Mouse (Mus musculus) thymus, postnatal 0 days (tissue): ENCODE measurements around the gene Nipsnap3b. TPM values are rescaled to one million over a fixed set of nuclear protein-coding genes. Genes with fewer than 3 reads are reported as not detected.
A peak's percentile ranks its signal among the peaks of the same experiment; 100 is the strongest.

ENCODE experiments used
- DNase-seq: peaks from one replicate; pipeline ENCODE4 v3.0.0-alpha.2; 2015; ENCODE audit warnings: low spot score
- polyA plus RNA-seq: library from polyadenylated mRNA; unstranded; fragments of >200 nt; fragmentation: Nextera tagmentation; extraction: Ambion mirVana; gene quantifications from 2 replicates; pipeline ENCODE4 v1.2.1, GENCODE M21; 2015

Gene Nipsnap3b
- polyA plus RNA-seq, result 70.1 and 71.6 TPM in 2 replicates

DNA sequence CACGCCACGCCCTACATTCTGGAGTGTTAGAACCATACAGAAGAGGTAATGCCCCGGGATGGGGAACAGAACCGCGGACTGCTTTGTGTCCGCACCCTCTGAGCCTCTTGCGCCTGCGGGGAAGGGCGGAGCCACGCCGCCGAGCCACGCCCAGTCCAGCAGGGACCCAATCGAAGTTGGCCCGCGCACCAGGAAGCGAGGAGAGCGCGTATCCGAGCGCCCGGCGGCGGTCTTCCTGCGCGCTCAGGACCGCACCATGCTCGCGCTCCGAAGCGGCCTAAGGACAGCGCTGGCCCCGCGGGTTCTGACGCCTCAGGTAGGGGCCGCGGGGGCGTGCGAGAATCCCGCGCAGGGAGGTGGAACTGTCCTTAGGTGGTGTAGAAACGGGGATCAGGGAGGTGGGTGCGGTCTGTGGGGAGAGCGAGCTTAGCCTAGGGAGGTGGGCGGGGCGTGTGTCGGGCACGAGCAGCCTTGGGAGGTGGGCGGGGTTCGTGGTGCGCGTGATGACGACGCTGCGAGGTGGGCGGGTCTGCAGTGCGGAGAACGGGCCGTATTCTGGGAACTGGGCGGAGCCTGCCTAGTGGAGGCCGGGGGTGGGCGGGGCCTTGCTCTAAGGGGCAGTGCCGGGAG lies at the start of gene Nipsnap3b:
Nipsnap3b (plus strand) TSS at position 149 of the 630 bp plus-strand sequence.
- DNase-seq, result peak; percentile 95

DNA sequence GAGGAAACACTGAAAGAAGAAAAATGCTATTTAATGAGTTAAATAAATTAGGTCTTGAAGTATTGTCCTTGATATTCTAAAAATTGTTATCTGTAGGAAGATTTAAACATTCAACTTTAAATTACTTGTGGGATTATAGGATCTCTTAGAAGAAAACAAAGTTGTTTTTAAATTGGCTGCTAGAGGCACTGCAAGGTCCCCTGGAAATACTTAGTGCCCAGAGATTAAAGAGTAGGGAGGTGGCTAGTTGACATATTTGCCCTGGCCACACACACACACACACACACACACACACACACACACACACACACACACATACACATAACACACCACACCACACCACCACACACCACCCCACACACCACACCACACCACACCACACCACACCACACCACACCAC lies 47.4 kb upstream of the Nipsnap3b start, which contains the start of gene Olfr270:
Olfr270 (plus strand) TSS at position 301 of the 400 bp plus-strand sequence.
- no peak for DNase-seq

DNA sequence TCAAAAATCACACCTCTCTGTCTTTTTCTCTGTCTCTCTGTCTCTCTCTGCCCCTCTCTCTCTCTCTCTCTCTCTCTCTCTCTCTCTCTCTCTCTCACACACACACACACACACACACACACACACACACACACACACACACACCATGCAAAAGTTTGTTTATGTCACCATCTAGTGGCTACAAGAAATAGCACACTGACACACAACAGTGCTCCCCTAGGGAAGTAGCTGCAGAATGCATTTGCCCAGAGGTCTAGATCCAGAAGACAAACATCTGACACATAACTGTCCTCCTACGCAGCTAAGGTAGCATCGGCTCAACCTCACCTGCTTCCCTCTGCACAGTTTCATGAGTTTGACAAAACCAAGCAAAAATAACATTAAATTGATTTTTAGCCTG lies 26.5 kb upstream of the Nipsnap3b start:
- peak; percentile 7 for DNase-seq

DNA sequence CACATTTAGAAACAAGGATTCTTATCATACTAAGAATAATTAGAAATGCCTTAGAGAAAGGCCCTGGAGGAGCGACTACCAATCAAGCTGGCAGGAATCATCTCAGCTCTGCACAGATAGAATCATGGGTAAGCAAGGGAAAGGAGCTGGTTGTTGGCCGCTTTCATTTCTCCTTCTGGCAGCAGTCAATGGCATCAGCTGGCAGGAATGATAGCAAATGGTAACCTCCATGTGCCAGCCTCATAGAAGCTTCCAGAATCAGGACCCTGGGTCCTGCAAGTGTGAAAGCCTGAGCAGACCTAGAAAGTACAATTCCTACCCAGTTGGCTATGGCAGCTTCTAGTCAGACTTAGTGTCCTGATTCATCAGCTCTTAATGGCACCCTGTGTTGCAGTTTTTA lies 25.4 kb upstream of the Nipsnap3b start:
- no peak for DNase-seq

DNA sequence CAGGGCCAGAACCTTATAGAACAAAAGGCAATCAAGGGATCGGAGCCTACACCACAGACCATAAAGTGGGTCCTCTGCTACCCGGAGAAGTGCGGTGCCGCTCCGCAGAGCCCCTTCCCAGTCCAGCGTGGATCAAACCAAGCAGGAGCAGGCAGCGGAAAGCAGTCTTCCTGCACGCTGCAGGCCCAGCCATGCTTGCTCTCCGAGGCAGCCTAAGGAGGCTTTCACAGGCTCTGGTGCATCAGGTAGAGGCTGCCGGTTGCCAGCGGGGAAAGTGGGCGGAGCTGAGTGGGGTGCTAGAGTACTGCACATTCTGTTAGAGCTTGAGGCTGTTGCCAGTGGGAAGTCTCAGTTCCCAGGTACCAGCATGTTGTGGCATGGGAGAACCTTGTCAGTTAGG lies 22.4 kb upstream of the Nipsnap3b start, which contains the start of gene Nipsnap3a:
Nipsnap3a (plus strand) TSS at position 25 of the 400 bp plus-strand sequence.
- no peak for DNase-seq

DNA sequence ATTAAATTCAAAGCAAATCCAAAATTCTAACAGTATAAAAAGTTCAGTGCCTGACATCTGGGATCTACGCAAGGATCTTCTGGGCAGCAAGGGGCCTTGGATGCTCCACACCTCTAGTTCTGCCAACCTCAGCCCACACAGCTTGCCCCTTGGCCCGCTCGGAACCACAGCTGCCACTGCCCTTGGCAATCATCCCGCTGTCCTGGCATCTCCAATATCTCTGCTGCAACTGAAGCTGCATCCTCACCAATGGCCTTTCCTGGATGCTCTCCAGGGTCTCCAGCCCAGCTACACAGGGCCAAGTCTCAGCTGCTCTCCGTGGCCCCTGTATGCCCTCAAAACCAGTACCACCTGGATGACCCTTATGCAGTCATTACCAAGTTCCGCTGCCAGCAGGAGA lies 12.2 kb upstream of the Nipsnap3b start:
- no peak for DNase-seq

DNA sequence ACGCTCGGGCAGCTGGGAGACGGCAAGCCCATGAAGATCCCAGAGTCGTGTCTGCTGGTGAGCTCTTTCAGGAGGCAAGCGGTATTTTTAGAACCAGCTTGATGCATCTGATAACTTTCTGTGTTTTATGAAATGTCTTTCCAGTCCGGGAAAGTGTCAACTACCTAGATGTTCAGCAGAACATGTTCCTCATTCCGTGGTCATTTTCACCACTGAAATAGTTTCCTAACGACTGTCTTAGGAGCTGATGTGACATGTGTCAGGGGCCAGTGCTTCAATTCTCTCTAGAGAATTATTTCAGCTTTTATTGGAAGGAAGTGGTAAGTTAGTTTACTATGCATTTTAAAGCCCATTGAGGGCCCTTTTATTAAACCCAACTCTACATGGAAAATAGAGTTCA lies 11.5 kb upstream of the Nipsnap3b start:
- no peak for DNase-seq

DNA sequence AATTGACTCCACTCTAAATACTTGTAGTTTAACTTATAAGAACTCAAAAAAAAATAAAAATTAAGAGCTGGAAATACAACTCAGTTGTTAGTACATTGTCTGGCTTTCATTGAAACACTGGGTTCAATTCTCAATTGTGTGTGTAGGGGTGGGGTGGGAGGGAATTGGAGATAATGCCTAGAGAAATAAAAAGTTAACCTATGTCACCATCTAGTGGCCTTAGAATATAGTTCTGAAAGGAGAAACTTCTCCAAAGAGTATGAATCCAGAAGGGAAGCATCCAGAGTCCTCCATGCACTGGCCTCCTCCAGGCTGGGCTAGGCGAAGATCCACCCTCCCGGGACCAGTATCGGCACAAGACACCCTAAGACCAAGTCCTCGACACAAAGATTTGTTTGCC lies 2.5 kb upstream of the Nipsnap3b start:
- no peak for DNase-seq

DNA sequence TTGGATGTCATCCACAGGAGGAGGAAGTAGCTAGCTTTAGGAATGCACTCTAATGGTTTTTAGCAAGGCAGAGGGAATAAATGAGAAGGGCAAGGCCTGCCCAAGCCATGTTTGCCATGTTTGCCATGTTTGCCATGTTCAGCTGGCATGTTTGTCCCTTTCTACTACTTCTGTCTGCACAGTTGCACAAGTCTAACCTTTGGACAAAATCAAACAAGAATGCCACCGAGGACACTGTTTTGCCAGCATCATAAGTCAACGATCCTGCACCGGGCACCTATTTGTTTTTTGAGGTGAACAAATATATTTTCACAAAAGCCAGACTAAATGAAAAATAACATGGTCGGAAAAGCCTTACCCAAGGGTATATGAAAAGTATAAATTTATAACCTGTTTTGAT lies 1.8 kb upstream of the Nipsnap3b start:
- no peak for DNase-seq

DNA sequence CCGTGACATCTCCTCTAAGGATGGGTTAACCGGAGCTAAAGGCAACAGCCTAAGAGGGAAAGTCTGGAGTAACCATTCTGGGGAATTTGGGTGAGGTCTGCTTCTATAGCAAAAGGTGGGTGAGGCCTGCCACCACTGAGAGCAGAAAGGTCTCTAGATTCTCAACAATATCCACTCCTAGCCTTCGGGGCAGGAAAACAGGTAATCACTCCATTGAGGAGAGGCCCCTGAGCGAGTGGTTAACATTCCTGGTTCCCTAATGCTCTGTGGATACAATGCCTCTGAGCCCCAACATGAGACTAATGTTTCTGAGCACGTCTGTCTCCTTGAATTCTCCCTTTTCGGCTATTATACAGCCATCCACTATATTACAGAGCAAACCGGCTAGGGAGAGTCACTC lies 2.7 kb downstream of the Nipsnap3b start:
- DNase-seq, result no peak

DNA sequence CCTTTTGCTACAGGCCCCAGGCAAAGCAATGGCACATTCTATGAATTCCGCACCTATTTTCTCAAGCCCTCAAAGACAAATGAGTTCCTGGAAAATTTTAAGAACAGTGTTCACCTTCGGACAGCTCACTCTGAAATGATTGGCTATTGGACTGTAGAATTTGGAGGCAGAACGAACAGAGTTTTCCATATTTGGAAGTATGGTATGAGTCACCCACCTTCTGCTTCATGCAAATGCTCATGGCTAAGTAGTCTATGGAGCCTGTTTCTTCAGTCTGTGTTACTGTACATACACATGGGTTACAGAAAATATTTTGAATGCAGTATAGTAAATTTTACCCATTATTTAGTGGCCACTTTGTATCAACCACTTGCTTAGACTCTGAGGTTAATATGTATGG lies 3.3 kb downstream of the Nipsnap3b start:
- DNase-seq, result no peak

DNA sequence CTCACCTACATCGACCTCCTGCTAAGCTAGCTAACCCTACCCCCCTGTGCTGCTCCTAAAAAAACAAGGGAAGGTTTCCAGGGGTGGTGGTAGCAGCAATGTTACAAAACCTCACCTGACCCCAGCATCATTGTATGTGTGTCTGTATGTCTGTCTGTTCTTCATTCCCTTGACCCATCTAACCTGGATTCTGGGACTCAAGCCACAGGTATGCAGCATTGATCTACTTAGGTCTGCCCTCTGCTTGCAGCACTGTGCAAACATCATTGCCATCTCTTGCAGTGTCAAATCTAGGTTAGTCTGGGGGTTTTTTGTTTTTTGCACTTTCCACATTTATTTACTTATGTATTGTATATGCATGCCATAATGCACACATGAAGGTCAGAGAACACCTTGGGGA lies 6.7 kb downstream of the Nipsnap3b start:
- no peak for DNase-seq

DNA sequence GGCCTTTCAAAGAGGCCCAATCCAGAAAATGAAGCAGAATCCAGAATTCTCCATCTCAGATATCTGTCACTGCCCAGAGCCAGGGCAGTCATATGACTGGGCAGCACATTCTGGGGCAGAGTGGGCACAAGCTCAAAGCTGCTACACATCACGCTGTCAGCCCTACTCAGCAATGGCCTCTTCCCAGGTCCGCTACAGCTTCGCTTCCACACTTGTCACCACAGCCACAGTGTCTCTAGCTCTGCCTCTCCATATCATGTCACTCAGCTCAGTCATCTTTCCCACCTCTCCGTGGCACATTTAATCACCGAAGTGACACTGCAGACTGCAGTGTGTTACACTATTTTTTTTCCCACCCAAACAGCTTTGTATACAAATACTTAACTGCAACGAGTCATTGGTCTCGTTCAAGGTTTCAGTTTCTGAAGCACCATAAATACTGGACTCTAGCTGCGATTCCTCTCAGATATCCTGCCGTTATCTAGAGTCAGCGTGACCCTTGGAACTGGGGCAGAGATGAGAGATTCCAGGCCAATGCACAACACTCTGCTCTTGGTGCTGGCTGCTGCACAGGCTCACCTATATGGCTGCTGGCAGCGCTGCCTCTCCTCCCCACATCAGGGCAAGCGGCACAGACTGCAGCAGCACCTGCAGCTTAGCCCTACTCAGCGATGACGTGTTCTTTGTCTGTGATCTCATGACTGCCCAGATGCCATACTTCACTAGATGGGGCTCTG lies 11.7 kb downstream of the Nipsnap3b start:
- no peak for DNase-seq

DNA sequence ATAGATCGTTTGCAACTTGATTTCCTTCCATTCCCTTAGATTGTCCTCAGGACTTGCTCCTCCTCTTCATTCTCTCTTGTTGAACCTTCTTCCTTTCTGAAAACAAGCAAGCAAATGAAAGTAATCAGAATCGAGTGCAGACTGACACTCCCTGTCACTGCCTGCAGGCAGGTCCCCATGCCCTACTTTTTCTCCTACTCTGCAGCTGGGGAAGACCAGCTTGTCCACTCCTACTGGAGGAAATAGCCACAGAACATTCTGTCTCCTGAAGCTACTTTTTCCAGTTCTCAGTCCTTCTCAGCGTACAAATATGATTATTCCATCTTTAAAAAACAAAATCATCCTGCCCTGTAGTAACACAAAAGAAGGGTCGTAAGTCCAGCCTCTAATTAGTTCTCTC lies 12.7 kb downstream of the Nipsnap3b start:
- DNase-seq, result no peak

DNA sequence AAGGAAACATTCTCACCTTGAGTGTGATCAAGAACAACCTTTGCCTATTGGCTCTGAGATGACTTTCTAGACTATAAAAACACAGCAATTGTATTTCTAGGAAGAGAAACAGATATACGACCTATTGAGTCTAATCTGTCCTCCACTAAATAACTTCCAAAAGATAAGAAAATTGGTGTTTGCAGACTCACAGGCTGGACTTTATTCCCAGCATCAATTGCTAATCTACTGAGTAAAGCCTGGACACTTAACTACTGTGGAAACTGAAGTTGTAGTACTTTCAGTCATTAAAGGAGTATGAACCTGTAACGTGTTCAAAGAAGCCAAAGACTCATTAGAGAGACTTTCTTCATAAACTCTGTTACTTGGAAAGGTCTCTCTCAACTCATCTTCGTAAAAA lies 16.1 kb downstream of the Nipsnap3b start:
- no peak for DNase-seq

DNA sequence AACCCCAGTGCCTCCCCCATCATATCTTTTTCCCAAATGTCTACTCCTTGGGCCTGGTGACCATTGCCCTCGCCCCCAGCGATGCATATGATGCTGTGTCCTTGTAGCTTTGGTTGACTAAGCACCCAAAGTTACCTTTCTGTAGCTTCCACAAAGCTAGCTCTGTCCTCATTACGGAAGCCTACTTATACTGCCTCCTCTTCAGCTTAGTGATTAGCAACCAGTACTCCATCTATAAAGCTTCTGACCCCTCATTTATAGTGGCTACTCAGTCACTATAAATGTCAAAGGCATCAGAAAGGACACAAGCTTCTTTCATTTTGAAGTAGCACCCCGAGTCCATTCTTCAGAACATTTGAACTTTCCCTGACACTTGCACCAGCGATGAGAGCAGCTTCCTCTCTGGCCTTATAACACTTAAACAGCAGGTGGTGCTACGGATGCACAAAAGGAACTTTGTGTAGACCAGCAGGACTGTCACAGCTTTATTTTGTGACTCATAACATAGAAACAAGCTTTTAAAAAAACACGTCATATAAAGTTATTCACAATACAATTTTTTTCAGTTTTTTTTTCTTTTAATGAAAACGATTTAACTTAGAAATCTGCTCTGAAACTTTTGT lies 18.8 kb downstream of the Nipsnap3b start:
- peak; percentile 5 for DNase-seq

DNA sequence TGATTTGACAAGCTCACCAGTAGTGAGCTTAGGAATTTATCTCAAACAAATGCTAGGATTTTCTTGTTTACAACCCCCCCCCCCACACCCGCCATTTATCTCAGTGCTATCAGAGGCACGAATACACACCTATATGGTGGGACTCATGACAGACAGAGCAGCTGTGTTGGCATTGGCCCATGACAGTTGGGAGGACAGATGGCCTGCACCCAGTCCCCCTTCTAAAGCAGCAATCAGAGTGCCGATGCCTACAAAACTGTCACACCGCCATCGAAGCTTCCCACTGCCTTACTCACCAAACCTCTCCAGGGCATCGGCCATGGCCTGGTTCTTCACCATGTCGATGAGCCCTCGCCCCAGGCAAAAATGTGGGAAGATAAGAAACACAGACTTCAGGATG lies 32.1 kb downstream of the Nipsnap3b start:
- no peak for DNase-seq

DNA sequence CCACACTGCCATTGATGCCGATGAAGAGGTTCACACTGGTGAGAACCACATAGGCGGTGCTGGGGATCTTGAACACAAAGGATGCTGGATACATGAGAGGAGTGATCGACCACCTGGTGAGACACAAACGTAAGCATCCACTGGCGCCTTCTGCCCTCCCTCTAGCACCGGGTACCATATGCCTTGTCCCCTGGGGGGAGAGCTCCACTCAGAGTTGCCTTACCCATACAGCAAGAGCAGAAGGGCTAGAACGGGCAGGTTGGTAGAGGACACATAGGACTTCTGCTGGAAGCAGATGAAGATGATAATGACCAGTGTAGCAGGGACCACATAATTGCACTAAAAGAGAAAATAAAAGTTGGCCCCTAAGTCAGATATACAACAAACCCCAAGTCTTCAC lies 34.1 kb downstream of the Nipsnap3b start:
- DNase-seq, result no peak

DNA sequence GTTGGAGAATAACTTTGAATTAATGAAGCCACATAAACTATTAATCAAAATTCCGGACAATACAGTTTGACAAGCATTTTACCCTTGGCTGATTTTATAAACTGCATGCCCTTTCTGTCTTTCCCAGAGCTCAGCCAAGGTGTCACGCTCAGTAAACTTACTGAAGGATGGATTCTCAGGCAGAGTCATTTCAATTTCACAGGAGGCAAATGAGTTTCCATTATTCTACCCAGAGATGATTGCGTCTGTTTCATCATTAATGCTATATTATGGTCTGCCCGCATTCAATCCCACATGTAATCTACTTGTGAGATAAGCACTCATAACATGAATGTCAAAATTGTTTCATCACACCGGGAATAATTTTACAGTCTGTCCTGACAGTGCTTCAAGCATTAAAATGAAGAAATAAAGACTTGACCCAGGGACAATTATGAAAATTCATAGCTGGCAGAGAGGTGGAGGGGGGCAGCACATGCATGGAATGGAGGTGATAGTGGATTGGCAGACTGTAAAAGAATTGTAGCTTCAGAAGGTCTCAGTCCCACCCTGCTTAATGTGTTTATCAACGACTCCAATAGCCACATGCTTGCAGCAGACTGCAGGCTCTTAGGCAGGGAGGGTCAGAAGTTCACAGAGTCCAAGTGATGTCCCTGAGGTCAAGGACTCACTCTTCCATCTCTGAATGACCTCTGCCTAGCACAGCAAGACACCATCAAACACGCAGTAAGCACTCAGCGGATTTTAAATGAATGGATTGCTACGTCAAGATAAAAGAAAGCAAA lies 34.8 kb downstream of the Nipsnap3b start:
- no peak for DNase-seq

DNA sequence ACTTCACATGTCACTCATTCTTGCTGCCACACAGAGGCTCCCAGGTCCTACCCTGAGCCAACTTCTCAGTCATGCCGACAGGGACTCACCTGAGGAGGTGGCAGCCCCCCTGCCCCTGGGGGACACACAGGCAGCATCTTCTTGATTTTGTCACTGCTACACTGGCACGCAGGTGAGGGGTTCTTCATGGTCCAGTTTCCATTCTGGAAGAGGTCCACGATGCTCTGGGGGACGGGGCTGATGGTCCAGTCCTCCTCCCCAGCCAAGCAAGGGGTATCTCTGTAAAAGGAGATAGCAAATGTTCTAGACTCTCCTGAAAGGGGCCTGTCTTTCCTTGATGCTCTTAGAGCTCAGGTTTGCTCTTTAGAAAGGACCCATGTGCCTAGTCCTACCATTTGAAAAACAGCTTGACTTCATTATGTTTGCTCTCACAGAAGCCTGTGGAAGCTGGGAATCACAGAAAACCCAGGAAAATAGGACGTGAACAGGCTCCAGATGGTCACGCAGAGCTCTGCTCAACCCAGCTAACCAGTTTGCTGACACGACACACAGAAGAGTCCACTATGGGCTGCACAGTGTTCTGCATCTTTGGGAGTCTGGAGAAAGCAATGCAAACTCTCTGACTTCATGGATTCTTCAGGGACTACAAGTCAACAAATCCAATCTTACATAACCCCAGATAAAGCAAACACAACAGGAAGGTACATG lies 50.8 kb downstream of the Nipsnap3b start:
- DNase-seq, result no peak
